Mouse (Mus musculus) liver, embryonic 15.5 days (tissue): ENCODE results near the gene Gpr82. TPM values are rescaled to one million over a fixed set of nuclear protein-coding genes. Genes with fewer than 3 reads are reported as not detected.

ENCODE experiments used
- ATAC-seq: fragments of 200-750 bp; cut with Nextera tagmentation; 2 replicates; pipeline ENCODE4 v1.8.0; 2017; ENCODE audit warnings: moderate number of reproducible peaks, mild to moderate bottlenecking, moderate library complexity; ENCODE audit not compliant: insufficient read depth
- H3K27ac ChIP-seq: fragments of 300-500 bp; sonication (generic); replicated peaks from 2 replicates; pipeline ENCODE4 v1.5.1; 2015; ENCODE audit warnings: mild to moderate bottlenecking, inconsistent platforms
- H3K27me3 ChIP-seq: fragments of 300-500 bp; sonication (generic); 2 replicates; pipeline ENCODE4 v1.6.1; 2015; ENCODE audit warnings: mild to moderate bottlenecking, inconsistent platforms
- H3K36me3 ChIP-seq: fragments of 300-500 bp; sonication (generic); replicated peaks from 2 replicates; pipeline ENCODE4 v1.6.1; 2015; ENCODE audit warnings: moderate library complexity, mild to moderate bottlenecking, inconsistent platforms
- H3K4me1 ChIP-seq: fragments of 300-500 bp; sonication (generic); replicated peaks from 2 replicates; pipeline ENCODE4 v1.6.1; 2015; ENCODE audit warnings: inconsistent platforms
- H3K4me2 ChIP-seq: fragments of 300-500 bp; sonication (generic); 2 replicates; pipeline ENCODE4 v1.6.1; 2015; ENCODE audit warnings: moderate library complexity, mild to moderate bottlenecking, inconsistent platforms
- H3K4me3 ChIP-seq: fragments of 300-500 bp; sonication (generic); replicated peaks from 2 replicates; pipeline ENCODE4 v1.5.1; 2015; ENCODE audit warnings: mild to moderate bottlenecking, inconsistent platforms
- H3K9ac ChIP-seq: fragments of 300-500 bp; sonication (generic); 2 replicates; pipeline ENCODE4 v1.6.1; 2015; ENCODE audit warnings: moderate library complexity, mild to moderate bottlenecking, inconsistent platforms
- H3K9me3 ChIP-seq: fragments of 300-500 bp; sonication (generic); replicated peaks from 2 replicates; pipeline ENCODE4 v1.6.1; 2016; ENCODE audit warnings: inconsistent platforms
- WGBS: fragments of 180-500 bp; shearing (Covaris S2); methylation state at CpG from one replicate; pipeline ENCODE4 v1.1.7; 2015; ENCODE audit warnings: mixed read lengths; ENCODE audit not compliant: insufficient replicate concordance; 5-methylcytosine and 5-hydroxymethylcytosine counted together
- microRNA-seq: library from miRNA; unstranded; fragments of <30 nt; microRNA quantifications from one replicate; pipeline ENCODE4, GENCODE M21; 2016
- polyA plus RNA-seq: library from polyadenylated mRNA; unstranded; fragments of >200 nt; fragmentation: Nextera tagmentation; extraction: Ambion mirVana; gene quantifications from 2 replicates; pipeline ENCODE4 v1.2.1, GENCODE M21; 2015

Gene Gpr82
- polyA plus RNA-seq, 1 experiment from 2014 or later: 0.03 TPM

- Histone ChIP-seq H3K4me2 (no peak overlapping the region), H3K9ac (no peak overlapping the region), H3K36me3 (no peaks in the 10 kb centered on the region), H3K4me1 (no peaks in the 10 kb centered on the region), H3K9me3 (no peaks in the 10 kb centered on the region), H3K27me3 (no peaks in the 10 kb centered on the region), H3K27ac (no peak overlapping the region), H3K4me3 (no peak overlapping the region)
- 61% methylated on average over 4 of the region's 4 CpGs for WGBS
- ATAC-seq: no peak
These were observed 30.7 kb downstream of the Gpr82 start for GRCm38 (mm10) chrX:13691865-13692264.

GRCm38 (mm10) chrX:13700681-13701080 is 39.5 kb downstream of the Gpr82 start:
- Histone ChIP-seq H3K4me2 (no peak overlapping the region), H3K9me3 (no peaks in the 10 kb centered on the region), H3K4me1 (no peaks in the 10 kb centered on the region), H3K27ac (no peak overlapping the region), H3K4me3 (no peak overlapping the region), H3K36me3 (no peaks in the 10 kb centered on the region), H3K27me3 (no peaks in the 10 kb centered on the region), H3K9ac (no peak overlapping the region)
- 70% methylated on average over 3 of the region's 3 CpGs for WGBS
- no peak for ATAC-seq

DNA sequence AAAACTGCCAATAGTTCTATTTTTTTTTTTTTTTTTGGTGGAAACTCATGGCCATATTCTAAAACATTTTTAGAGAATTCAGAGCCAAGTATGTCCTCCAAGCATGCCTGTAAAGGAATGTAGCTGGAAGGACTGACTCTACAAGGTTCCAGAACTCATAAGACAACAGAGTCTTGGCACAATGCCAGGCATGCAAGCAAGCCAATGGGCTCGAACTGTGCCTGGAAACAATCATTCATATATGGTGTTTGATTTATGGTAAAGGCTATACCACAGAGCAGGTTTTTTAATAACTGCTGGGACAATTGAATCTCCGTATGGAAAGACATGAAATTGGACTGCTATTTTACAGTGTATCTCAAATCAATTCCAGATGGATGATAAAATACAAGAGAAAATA is 43.9 kb downstream of the Gpr82 start:
- H3K4me1 ChIP-seq: no peaks in the 10 kb centered on the region
- H3K9me3 ChIP-seq: no peaks in the 10 kb centered on the region
- no peak overlapping the region for H3K4me3 ChIP-seq
- H3K27ac ChIP-seq: no peak overlapping the region
- H3K36me3 ChIP-seq: no peaks in the 10 kb centered on the region
- whole genome bisulfite sequencing: 54% methylated on average over 2 of the region's 2 CpGs
- no peak overlapping the region for H3K4me2 ChIP-seq
- no peak for ATAC-seq
- H3K27me3 ChIP-seq: no peaks in the 10 kb centered on the region
- H3K9ac ChIP-seq: no peak overlapping the region

GRCm38 (mm10) chrX:13710174-13710573 is 49.0 kb downstream of the Gpr82 start:
- H3K4me2 ChIP-seq: no peak overlapping the region
- no peak for ATAC-seq
- 24% methylated on average over 2 of the region's 2 CpGs for WGBS
- no peaks in the 10 kb centered on the region for H3K4me1 ChIP-seq
- no peaks in the 10 kb centered on the region for H3K36me3 ChIP-seq
- no peak overlapping the region for H3K4me3 ChIP-seq
- no peaks in the 10 kb centered on the region for H3K27me3 ChIP-seq
- no peak overlapping the region for H3K9ac ChIP-seq
- H3K9me3 ChIP-seq: no peaks in the 10 kb centered on the region
- no peak overlapping the region for H3K27ac ChIP-seq

Small RNA genes lying within 50 kb of the gene (microRNA-seq; reads per million reads assigned to microRNA genes)
- not detected for gene Gm25246

Other genes starting within 250 kb of the Gpr82 start
- not detected in 2 replicates for gene Nyx, start 195.3 kb upstream of the Gpr82 start, polyA plus RNA-seq
- gene Gpr34, start 29.3 kb upstream of the Gpr82 start, polyA plus RNA-seq: 0.26 and 0.50 TPM in 2 replicates
- gene Cask, start 190.0 kb downstream of the Gpr82 start, polyA plus RNA-seq: 1.0 and 1.3 TPM in 2 replicates